Mouse (Mus musculus): ENCODE measurements around the gene Fbxl13. TPM values are rescaled to one million over a fixed set of nuclear protein-coding genes. Genes with fewer than 3 reads are reported as not detected.

Gene Fbxl13
- polyA plus RNA-seq, 1 experiment from 2014 or later, result 0.40 TPM

DNA sequence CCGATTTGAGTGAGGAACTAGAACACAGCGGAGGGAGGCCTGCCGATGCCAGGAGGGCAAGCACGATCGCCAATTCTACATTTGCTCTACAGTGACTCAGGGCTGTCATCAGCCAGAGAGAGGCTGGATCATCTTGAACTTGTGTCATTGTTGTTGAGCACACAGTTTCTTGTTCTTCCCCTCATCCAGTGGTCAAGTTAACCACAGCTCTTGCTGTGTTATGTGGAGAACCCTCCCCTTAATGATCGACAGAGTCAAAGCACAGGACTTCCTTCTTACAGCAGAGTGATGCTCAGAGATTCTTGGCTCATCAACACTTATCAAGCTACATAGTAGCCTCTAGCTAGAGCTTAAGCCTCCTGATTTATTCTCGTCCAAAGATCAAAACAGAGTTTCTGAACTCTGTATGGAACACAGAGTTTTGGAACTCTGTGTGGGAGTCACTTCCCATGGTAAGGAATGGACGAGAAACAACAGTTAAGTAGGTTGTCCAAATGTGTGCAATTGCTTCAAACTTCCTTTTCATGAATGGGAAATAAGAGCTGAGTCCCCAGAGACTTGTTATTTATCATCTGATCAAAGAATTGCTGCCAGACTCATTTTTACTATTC, 116.2 kb downstream of the Fbxl13 start:
- H3K27me3 ChIP-seq, result no peaks in the 10 kb centered on the region
- WGBS, result 95% methylated on average over 8 of the region's 8 CpGs
- no peak overlapping the region for H3K9ac ChIP-seq (replicated peaks)
- peaks cover 7% of the 10 kb centered on the region; the same call in 1 of the 2 replicates for H3K4me1 ChIP-seq
- H3K4me3 ChIP-seq, result no peak overlapping the region
- no peaks in the 10 kb centered on the region for H3K9me3 ChIP-seq
- ATAC-seq (ENCODE audit: low FRiP score, low read depth), result no peak
- no peaks in the 10 kb centered on the region for H3K36me3 ChIP-seq
- H3K4me2 ChIP-seq (replicated peaks), result no peak overlapping the region
- no peak overlapping the region for H3K27ac ChIP-seq (replicated peaks)

DNA sequence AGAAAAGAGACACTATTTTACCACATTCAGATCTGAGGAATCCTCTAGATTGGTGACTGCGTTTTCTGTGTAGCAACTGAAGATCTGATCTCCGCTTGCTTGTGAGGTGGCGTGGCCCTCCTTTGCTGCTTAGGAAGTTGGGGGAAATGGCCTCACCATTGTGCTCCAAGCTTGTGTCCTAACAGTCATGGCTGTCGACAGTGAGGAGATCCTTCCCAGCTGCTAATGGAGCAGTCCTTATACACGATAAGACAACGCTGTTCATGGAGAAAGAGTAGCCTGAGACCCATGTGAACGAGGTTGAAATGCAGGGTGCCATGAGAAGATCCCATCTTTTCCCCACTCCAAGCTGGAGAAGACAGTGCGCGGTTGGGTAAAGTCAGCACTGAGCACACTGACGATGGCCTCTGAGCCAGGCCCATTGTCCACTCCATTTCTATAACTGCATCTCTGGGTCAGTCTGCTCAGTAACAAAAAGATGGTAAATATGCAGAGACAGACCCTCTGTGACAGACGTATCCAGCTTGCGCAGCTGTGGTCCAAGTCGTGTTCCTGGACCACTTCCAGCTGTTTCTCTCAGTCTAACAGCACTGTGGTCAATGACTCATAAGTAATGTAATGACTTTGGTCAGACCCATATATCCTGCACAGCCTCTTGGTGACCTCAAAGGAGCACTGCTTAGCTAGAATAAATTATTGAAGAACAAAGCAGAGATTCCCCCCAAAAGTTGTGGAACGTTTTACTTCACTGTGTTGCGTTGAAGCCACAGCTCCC, 117.2 kb downstream of the Fbxl13 start:
- no peak overlapping the region for H3K27ac ChIP-seq (replicated peaks)
- H3K9ac ChIP-seq (replicated peaks), result no peak overlapping the region
- ATAC-seq (ENCODE audit: low FRiP score, low read depth), result no peak
- WGBS, result 93% methylated on average over 15 of the region's 15 CpGs
- no peaks in the 10 kb centered on the region for H3K27me3 ChIP-seq
- peaks cover 7% of the 10 kb centered on the region; the same call in 1 of the 2 replicates for H3K4me1 ChIP-seq
- H3K4me3 ChIP-seq, result no peak overlapping the region
- H3K9me3 ChIP-seq, result no peaks in the 10 kb centered on the region
- H3K4me2 ChIP-seq (replicated peaks), result no peak overlapping the region
- H3K36me3 ChIP-seq, result no peaks in the 10 kb centered on the region

DNA sequence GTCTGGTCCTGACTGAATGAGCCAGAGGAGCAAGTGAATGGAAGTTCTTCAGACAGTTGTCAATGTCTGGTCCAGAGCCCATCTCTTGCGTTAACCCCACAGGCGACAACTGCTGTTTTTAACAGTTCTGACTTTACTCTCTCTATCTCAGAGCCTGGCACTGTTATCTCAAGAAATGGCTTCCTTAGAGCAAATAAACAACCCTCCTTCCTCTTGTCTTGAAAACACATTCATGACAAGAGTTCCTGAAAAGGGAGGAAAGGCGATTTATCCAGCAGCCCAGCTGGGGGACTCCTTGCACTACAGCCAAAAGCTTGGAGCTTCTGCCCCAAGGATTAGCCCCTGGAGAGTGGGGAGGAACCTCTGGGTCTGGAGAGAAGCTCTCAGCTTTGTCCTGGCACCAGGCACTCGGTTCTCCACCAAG, 117.9 kb downstream of the Fbxl13 start:
- no peak for ATAC-seq (ENCODE audit: low FRiP score, low read depth)
- peaks cover 7% of the 10 kb centered on the region; the same call in 1 of the 2 replicates for H3K4me1 ChIP-seq
- no peaks in the 10 kb centered on the region for H3K9me3 ChIP-seq
- no peak overlapping the region for H3K9ac ChIP-seq (replicated peaks)
- H3K36me3 ChIP-seq, result no peaks in the 10 kb centered on the region
- WGBS, result 52% methylated on average over 4 of the region's 4 CpGs
- H3K27ac ChIP-seq (replicated peaks), result peak overlapping the region; percentile 1; the same call in 1 of the 2 replicates
- 0 out of 2 replicates have a peak overlapping the region, but pooled peaks have one; percentile 4 for H3K4me2 ChIP-seq (replicated peaks)
- H3K4me3 ChIP-seq, result no peak overlapping the region
- no peaks in the 10 kb centered on the region for H3K27me3 ChIP-seq

DNA sequence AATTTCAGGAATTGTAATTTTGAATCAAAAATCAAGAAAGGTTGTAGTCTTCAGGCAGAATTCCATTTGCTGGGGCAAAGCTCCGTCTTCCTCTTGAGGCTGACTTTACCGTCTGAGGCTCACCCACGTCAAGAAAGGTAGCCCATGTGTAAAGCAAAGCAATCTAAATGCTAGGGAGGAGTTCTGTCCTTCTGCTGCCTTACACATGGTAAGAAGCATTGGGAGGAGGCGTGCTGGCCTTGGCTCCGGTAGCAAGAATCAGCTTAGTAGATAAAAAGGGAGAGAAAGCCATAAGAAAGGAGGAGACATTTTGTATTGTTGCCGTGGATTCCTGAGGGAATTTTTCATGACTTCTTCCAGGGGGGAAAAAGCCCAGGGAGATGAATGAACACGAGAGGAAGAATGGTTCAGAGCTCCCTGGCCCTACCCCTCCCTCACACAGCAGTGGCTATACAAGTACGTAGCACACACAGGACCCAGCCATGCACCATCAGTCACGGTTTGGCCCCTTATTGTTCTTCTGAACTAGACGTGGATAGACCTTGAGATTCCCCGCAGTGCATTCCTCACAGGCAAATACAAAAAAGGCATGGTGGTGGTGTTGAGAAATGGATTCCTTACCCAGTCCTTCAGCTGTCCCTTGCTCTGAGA, 118.5 kb downstream of the Fbxl13 start:
- H3K4me3 ChIP-seq, result no peak overlapping the region
- 32% methylated on average over 11 of the region's 11 CpGs for WGBS
- H3K27me3 ChIP-seq, result no peaks in the 10 kb centered on the region
- peak; percentile 94 for ATAC-seq (ENCODE audit: low FRiP score, low read depth)
- H3K4me1 ChIP-seq, result peaks cover 7% of the 10 kb centered on the region; the same call in 1 of the 2 replicates
- peak overlapping the region; percentile 1; the same call in 1 of the 2 replicates for H3K27ac ChIP-seq (replicated peaks)
- 0 out of 2 replicates have a peak overlapping the region, but pooled peaks have one; percentile 4 for H3K4me2 ChIP-seq (replicated peaks)
- no peak overlapping the region for H3K9ac ChIP-seq (replicated peaks)
- H3K9me3 ChIP-seq, result no peaks in the 10 kb centered on the region
- H3K36me3 ChIP-seq, result no peaks in the 10 kb centered on the region

DNA sequence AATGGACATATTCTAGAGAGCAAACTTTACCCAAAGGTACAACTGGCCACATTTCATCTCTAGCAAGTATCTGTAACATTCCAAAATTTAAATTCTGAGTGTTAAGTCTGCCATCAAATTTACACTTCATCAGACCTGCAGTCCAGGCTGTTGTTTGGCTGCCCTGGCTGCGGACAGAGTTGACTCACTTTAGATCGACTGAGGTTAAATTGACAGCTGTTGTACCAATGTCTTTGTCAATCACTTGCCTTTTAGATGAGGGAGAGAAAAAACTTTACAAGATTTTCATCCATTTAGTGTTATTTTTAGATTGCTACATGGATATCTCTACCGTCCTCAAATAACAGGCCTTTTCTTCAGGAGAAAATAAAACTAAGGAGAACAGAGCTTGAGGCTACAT, 126.3 kb downstream of the Fbxl13 start:
- Histone ChIP-seq H3K4me1 (no peaks in the 10 kb centered on the region), H3K36me3 (no peaks in the 10 kb centered on the region), H3K4me3 (no peak overlapping the region), H3K27ac (replicated peaks) (no peak overlapping the region), H3K9me3 (no peaks in the 10 kb centered on the region), H3K4me2 (replicated peaks) (no peak overlapping the region), H3K9ac (replicated peaks) (no peak overlapping the region), H3K27me3 (0 out of 2 replicates have a peak, but pooled peaks cover 9% of the 10 kb centered on the region)
- 81% methylated on average over 3 of the region's 3 CpGs for WGBS
- no peak for ATAC-seq (ENCODE audit: low FRiP score, low read depth)

DNA sequence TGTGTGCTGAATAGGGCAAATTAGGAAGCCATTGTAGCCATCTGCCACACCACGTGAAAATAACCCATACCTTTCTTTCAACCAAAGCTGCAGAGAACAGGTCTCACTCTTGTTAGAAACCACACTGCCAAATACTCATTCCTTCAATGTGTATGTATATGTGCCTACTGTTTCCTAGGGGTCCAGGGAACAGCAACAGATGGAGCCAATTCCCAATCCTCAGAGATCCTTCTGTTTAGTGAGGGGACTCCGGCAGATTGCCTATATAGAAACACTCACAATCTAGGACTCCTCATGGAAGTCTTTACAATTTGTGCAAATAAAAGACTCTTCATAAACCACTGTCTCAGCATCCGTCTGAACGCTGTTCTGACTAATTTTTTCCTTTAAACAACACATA, 127.2 kb downstream of the Fbxl13 start:
- no peaks in the 10 kb centered on the region for H3K36me3 ChIP-seq
- H3K9me3 ChIP-seq, result no peaks in the 10 kb centered on the region
- WGBS, result 77% methylated on average over 4 of the region's 4 CpGs
- no peak overlapping the region for H3K4me3 ChIP-seq
- no peak overlapping the region for H3K9ac ChIP-seq (replicated peaks)
- no peak overlapping the region for H3K4me2 ChIP-seq (replicated peaks)
- H3K27ac ChIP-seq (replicated peaks), result no peak overlapping the region
- H3K4me1 ChIP-seq, result no peaks in the 10 kb centered on the region
- ATAC-seq (ENCODE audit: low FRiP score, low read depth), result no peak
- H3K27me3 ChIP-seq, result 0 out of 2 replicates have a peak, but pooled peaks cover 11% of the 10 kb centered on the region

DNA sequence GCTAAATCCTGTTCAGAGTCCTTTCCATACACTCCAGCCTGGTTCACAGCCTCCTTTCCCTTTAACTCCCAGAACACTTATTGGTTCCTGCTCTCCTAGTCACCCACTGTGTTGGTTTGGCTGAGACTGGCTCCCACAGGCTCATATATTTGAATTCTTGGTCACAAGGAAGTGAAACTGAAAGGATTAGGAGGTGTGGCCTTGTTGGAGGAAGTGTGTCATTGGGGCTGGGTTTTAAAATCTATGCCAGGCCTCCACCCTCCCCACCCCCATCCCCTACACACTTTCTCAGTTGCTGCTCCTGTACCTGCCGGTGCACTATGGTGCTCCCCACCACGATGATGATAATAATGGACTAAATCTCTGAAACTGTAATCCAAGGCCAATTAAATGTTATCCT, 127.9 kb downstream of the Fbxl13 start:
- H3K27me3 ChIP-seq, result 0 out of 2 replicates have a peak, but pooled peaks cover 11% of the 10 kb centered on the region
- no peak for ATAC-seq (ENCODE audit: low FRiP score, low read depth)
- WGBS, result 98% methylated on average over 2 of the region's 2 CpGs

DNA sequence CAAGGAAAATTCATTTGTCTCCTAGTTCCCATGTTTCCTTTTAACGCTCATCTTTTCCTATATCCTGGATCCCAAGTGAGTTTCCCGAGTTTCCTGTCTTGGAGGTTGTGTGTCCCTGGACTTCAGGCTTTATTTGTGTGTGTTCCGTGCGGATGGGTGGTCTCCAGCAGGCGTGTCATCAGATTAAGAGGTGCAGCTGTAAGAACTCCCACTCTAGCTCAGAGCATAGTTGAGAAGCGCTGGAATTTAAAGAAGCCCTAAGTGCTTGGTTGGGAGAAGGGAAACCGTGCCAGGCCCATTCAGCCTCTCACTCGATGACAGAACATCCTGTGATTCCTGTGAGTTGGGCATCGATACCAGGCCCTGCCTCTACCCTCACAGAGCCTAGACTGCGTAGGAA, 132.1 kb downstream of the Fbxl13 start:
- Histone ChIP-seq H3K27me3 (0 out of 2 replicates have a peak, but pooled peaks cover 4% of the 10 kb centered on the region), H3K4me3 (no peak overlapping the region), H3K36me3 (no peaks in the 10 kb centered on the region), H3K9me3 (no peaks in the 10 kb centered on the region), H3K4me2 (replicated peaks) (no peak overlapping the region), H3K9ac (replicated peaks) (no peak overlapping the region), H3K4me1 (no peaks in the 10 kb centered on the region), H3K27ac (replicated peaks) (no peak overlapping the region)
- no peak for ATAC-seq (ENCODE audit: low FRiP score, low read depth)
- WGBS, result 55% methylated on average over 10 of the region's 10 CpGs

More for the DNA sequence above, 127.9 kb downstream of the Fbxl13 start:
- H3K4me2 ChIP-seq (replicated peaks), result no peak overlapping the region
- no peak overlapping the region for H3K27ac ChIP-seq (replicated peaks)
- no peaks in the 10 kb centered on the region for H3K36me3 ChIP-seq
- H3K9ac ChIP-seq (replicated peaks), result no peak overlapping the region
- H3K4me3 ChIP-seq, result no peak overlapping the region
- no peaks in the 10 kb centered on the region for H3K4me1 ChIP-seq
- H3K9me3 ChIP-seq, result no peaks in the 10 kb centered on the region

DNA sequence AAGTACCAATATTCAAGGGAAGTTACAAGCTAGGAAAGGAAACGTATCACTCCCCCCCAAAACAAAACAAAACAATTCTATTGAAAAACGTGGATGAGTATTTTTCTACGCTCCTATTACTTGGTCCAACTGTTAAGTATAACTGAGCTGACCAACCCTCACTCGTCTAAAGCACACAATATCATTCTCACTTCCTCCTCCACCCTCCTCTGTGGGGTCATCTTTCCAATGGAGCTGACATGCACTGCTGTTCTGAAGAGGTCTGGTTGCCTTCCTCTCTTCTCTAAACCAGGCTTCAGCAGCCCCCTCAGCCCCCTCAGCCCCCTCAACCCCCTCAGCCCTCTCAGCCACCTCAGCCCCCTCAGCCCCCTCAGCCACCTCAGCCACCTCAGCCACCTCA, 135.6 kb downstream of the Fbxl13 start:
- Histone ChIP-seq H3K27me3 (0 out of 2 replicates have a peak, but pooled peaks cover 4% of the 10 kb centered on the region), H3K4me2 (replicated peaks) (no peak overlapping the region), H3K4me1 (no peaks in the 10 kb centered on the region), H3K27ac (replicated peaks) (no peak overlapping the region), H3K9me3 (no peaks in the 10 kb centered on the region), H3K4me3 (no peak overlapping the region), H3K9ac (replicated peaks) (no peak overlapping the region), H3K36me3 (no peaks in the 10 kb centered on the region)
- no peak for ATAC-seq (ENCODE audit: low FRiP score, low read depth)
- WGBS, result 84% methylated on average over 4 of the region's 4 CpGs

DNA sequence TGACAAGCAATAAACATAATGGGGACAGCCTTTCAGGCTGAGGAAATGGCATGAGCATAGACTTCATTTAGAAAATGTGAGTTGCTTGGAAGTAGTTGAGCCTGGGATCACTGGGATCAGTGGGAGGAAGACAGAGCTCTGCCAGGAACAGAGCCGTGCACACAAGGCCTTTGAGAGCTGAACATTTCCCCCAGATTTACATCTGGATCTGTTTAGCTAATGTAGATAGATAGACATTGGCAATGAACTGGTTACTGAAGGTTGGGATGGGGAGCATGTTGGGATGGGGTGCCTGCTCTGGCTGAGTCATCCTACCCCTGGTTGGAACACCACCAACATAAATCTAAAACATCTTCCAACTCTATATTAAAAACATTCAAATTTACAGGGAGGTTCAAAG, 138.5 kb downstream of the Fbxl13 start:
- 78% methylated on average over 1 of the region's 1 CpGs for WGBS
- H3K27me3 ChIP-seq, result no peaks in the 10 kb centered on the region
- H3K9ac ChIP-seq (replicated peaks), result no peak overlapping the region
- no peaks in the 10 kb centered on the region for H3K9me3 ChIP-seq
- H3K4me1 ChIP-seq, result no peaks in the 10 kb centered on the region
- H3K36me3 ChIP-seq, result no peaks in the 10 kb centered on the region
- H3K27ac ChIP-seq (replicated peaks), result no peak overlapping the region
- H3K4me2 ChIP-seq (replicated peaks), result no peak overlapping the region
- no peak for ATAC-seq (ENCODE audit: low FRiP score, low read depth)
- no peak overlapping the region for H3K4me3 ChIP-seq

DNA sequence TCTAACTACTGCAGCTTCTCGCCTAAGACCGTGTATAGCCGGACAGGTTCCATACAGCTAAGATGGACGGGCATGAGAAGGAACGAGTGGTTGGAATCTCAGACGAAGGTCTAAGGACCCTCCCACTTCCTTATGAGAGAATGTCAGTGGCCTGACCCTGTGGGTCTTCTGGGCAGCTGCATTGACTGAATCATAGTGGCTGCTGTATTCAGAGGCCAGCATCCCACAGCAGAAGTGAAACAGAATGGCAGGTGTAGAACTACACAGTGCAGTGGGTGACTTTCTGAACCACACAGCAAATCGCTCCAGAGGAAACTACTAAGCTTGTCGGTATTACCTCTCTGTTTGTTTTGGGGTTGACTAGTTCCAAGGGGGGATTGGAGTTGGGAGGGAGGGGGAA, 140.3 kb downstream of the Fbxl13 start:
- Histone ChIP-seq H3K27ac (replicated peaks) (no peak overlapping the region), H3K4me2 (replicated peaks) (no peak overlapping the region), H3K9ac (replicated peaks) (no peak overlapping the region), H3K4me1 (no peaks in the 10 kb centered on the region), H3K36me3 (no peaks in the 10 kb centered on the region), H3K9me3 (no peaks in the 10 kb centered on the region), H3K4me3 (no peak overlapping the region), H3K27me3 (no peaks in the 10 kb centered on the region)
- 89% methylated on average over 8 of the region's 8 CpGs for WGBS
- ATAC-seq (ENCODE audit: low FRiP score, low read depth), result no peak
